Mouse (Mus musculus) testis, adult 2 months (tissue): Measurements from ENCODE around the gene Mog. TPM values are rescaled to one million over a fixed set of nuclear protein-coding genes. Genes with fewer than 3 reads are reported as not detected.

Experiments used
- H3K27ac ChIP-seq: fragments of 200-500 bp; 2 replicates; pipeline ENCODE4 v1.5.1; 2012; ENCODE audit warnings: low read depth, low read length; ENCODE audit not compliant: control insufficient read depth, insufficient read depth
- H3K27me3 ChIP-seq: fragments of 200-500 bp; 2 replicates; pipeline ENCODE4 v1.6.1; 2012; ENCODE audit warnings: mild to moderate bottlenecking, low read length, moderate library complexity; ENCODE audit not compliant: control insufficient read depth, insufficient read depth
- H3K36me3 ChIP-seq: fragments of 200-500 bp; 2 replicates; pipeline ENCODE4 v1.6.1; 2012; ENCODE audit warnings: mild to moderate bottlenecking, low read length; ENCODE audit not compliant: control insufficient read depth, insufficient read depth
- H3K4me1 ChIP-seq: fragments of 200-500 bp; 2 replicates; pipeline ENCODE4 v1.6.1; 2012; ENCODE audit warnings: low read length; ENCODE audit not compliant: control insufficient read depth, insufficient read depth
- H3K4me3 ChIP-seq: fragments of 200-500 bp; 2 replicates; pipeline ENCODE4 v1.5.1; 2012; ENCODE audit warnings: low read depth, mild to moderate bottlenecking, low read length, moderate library complexity, mixed read lengths; ENCODE audit not compliant: control insufficient read depth
- CTCF ChIP-seq: fragments of 200-500 bp; IDR thresholded peaks from 2 replicates; pipeline ENCODE4 v1.5.1; 2012; ENCODE audit warnings: low read depth, mild to moderate bottlenecking, inconsistent platforms, low read length, moderate library complexity; ENCODE audit not compliant: control insufficient read depth, insufficient read depth, insufficient replicate concordance
- POLR2A ChIP-seq: fragments of 200-500 bp; IDR thresholded peaks from 2 replicates; pipeline ENCODE4 v1.6.1; 2012; ENCODE audit warnings: low read depth, mild to moderate bottlenecking, inconsistent platforms, low read length, moderate library complexity; ENCODE audit not compliant: control insufficient read depth
- polyA plus RNA-seq: library from polyadenylated mRNA; depleted of rRNA; stranded (reverse); fragments of >200 nt; gene quantifications from 2 replicates; pipeline ENCODE4 v1.2.3, GENCODE M21; 2012

Mog gene
- polyA plus RNA-seq, 1 experiment: 0.05 TPM

DNA sequence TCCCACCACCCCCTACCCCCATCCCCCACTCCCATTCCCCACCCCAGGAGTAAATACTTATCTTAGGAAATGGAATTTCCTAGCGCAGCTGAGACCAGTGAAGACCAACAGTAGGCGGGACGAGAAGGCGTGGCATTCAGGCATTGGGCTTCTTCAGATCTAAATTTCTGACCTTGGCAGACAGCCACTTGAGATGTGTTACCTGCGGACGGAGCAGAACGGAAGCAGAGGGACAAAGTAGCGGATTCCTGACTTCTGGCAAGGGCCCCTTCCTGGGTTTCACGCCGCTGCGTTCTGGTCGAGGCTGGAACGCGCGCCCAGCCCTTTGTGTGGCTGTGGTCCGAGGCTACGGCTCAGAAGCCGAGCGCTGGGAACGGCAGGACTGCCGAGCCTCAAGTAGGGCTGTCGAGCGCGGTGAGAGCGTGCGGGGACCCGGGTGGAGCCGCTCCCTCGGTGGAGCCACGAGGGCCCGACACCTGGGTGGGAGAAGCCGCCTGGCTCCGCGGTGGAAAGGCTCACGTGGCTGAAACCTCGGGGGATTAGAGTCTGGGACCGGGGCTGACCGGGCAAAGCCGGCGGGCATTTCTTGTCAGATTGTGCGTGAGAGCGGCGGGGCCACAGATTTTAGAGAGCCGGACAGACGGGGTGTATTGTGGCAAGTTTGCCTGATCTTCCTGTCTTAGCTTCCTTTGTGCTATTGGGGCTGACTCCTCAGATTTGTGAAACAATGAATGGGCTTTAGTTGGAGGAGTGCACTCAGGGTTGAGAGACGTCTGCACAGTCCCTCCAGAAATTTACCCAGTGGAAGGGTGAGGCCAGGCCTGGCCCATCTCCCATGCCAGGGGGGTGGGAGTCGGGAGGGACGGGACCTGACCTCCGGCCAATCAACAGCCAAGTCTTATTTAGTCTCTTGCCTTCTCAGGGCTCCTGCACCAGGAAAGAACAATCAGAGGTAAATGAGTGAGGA is 20.6 kb downstream of the Mog start:
- H3K36me3 ChIP-seq: no peaks in the 10 kb centered on the region
- H3K4me1 ChIP-seq: peaks cover 8% of the 10 kb centered on the region
- H3K4me3 ChIP-seq: peak overlapping the region; percentile 78
- H3K27me3 ChIP-seq: no peaks in the 10 kb centered on the region
- no peak for TF ChIP-seq POLR2A
- no peak for TF ChIP-seq CTCF
- H3K27ac ChIP-seq: 0 out of 2 replicates have a peak overlapping the region, but pooled peaks have one; percentile 1

GRCm38 (mm10) chr17:37000863-37001262 is 22.3 kb downstream of the Mog start, which contains the start of gene Zfp57:
TSS of gene Zfp57 (plus strand) at chr17:37001163.
- Histone ChIP-seq H3K4me3 (no peak within 1 kb of the TSS; the same call in 1 of the 2 replicates), H3K36me3 (no peaks in the 10 kb centered on the region), H3K27me3 (no peaks in the 10 kb centered on the region), H3K27ac (no peak within 1 kb of the TSS), H3K4me1 (peaks cover 8% of the 10 kb centered on the region)
- TF ChIP-seq POLR2A (no peak), CTCF (no peak)

GRCm38 (mm10) chr17:36998477-36998876 is 24.7 kb downstream of the Mog start:
- no peak for TF ChIP-seq POLR2A
- TF ChIP-seq CTCF: no peak

DNA sequence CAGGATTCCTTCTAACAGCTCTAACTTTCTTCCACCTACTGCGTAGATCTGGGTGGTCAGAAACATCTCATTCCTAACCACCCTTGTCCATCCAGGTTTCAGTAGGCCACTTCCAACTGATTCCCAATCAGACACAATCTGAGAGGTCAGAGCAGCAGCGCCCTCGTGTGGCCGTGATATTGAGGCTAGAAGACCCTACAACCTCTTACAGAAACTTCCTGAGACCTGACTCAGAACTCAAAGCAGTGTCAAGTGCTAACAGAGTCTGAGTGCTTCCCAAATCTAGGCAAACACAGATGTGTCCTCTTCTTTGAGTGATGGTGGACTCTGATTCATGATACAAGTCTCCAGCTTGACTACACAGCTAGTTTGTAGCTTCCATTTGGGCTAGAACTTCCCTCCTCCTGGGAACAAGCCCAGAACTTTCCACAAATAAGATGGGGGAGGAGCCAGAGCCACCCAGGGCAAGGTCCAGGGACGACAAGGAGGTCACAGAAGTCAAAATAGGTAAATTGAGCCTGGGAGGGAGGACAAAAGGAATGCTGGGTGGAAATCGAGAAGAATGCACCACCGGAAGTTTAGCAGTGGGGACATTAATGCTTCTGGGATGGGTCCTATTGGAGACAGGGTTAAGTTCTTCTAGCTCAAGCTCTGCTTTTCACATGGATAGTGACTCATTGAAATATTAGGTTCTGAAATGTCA is 26.0 kb downstream of the Mog start:
- H3K27ac ChIP-seq: no peak overlapping the region

More at GRCm38 (mm10) chr17:36998477-36998876, 24.7 kb downstream of the Mog start:
- no peaks in the 10 kb centered on the region for H3K36me3 ChIP-seq
- H3K4me3 ChIP-seq: no peak overlapping the region
- peaks cover 8% of the 10 kb centered on the region for H3K4me1 ChIP-seq
- H3K27ac ChIP-seq: no peak overlapping the region
- no peaks in the 10 kb centered on the region for H3K27me3 ChIP-seq

DNA sequence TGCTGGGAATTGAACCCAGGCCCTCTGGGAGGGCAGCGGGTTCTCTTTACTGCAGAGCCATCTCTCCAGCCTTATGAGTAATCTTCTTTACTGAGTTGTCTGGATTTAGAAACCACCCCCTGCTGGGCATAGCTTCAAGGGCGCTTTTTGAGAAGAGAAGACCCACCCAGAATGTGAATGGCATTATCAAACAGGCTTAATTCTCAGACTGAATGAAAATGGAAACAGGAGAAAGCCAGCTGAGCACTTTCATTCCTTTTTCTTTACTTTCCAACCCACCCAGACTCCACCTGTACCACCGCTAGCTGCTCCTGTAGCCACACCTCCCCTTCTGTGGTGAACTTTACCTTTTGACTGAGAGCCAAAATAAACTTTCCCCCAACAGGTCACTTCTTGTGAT is 27.8 kb downstream of the Mog start:
- no peaks in the 10 kb centered on the region for H3K4me1 ChIP-seq
- H3K36me3 ChIP-seq: no peaks in the 10 kb centered on the region
- TF ChIP-seq POLR2A (no peak), CTCF (no peak)
- no peak overlapping the region for H3K27ac ChIP-seq
- H3K4me3 ChIP-seq: no peak overlapping the region
- H3K27me3 ChIP-seq: no peaks in the 10 kb centered on the region

More for the DNA sequence above, 26.0 kb downstream of the Mog start:
- TF ChIP-seq CTCF (peak; percentile 63; the same call in 1 of the 2 replicates), POLR2A (no peak)
- no peak overlapping the region for H3K4me3 ChIP-seq
- H3K36me3 ChIP-seq: no peaks in the 10 kb centered on the region
- H3K4me1 ChIP-seq: no peaks in the 10 kb centered on the region
- no peaks in the 10 kb centered on the region for H3K27me3 ChIP-seq

DNA sequence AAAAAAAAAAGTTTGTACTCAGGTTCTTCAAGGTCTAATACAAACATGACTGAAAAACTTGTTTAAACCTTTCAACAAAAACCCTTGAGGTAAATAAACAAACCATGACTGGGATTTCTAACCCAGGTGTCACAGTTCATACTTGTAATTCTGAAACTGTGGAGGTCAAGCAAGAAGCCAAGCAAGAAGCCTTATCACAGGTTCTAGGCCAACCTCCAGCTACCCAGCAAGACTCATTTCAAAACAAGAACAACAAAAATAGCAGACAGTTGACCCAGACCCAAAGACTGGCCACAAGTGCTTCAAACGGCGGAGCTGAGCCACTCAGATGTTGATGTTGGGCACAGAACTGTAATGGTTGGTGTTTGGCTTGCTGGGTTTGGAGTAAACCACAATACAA is 28.7 kb downstream of the Mog start:
- no peaks in the 10 kb centered on the region for H3K36me3 ChIP-seq
- no peak overlapping the region for H3K4me3 ChIP-seq
- H3K4me1 ChIP-seq: no peaks in the 10 kb centered on the region
- H3K27ac ChIP-seq: no peak overlapping the region
- TF ChIP-seq CTCF: no peak
- no peak for TF ChIP-seq POLR2A
- no peaks in the 10 kb centered on the region for H3K27me3 ChIP-seq

- Histone ChIP-seq H3K4me3 (no peak overlapping the region), H3K27me3 (no peaks in the 10 kb centered on the region), H3K27ac (no peak overlapping the region), H3K4me1 (peaks cover 3% of the 10 kb centered on the region; the same call in 1 of the 2 replicates), H3K36me3 (no peaks in the 10 kb centered on the region)
- TF ChIP-seq POLR2A (no peak), CTCF (no peak)
Measured at GRCm38 (mm10) chr17:36993770-36994325, 29.4 kb downstream of the Mog start.
